Mouse (Mus musculus): Measurements from ENCODE around the gene Galnt10. TPM values are rescaled to one million over a fixed set of nuclear protein-coding genes. Genes with fewer than 3 reads are reported as not detected.

The Galnt10 gene
- total and polyA plus RNA-seq, 3 experiments: 17.5 to 41.2 (median 21.4) TPM

- ATAC-seq (ENCODE audit: extremely low read depth, insufficient number of reproducible peaks, low FRiP score, poor library complexity, severe bottlenecking): no peak
- Histone ChIP-seq H3K27me3 (ENCODE audit: insufficient read depth, low read length) (no peaks in the 10 kb centered on the region), H3K36me3 (replicated peaks) (peaks cover 64% of the 10 kb centered on the region), H3K9me3 (replicated peaks) (no peaks in the 10 kb centered on the region), H3K4me1 (ENCODE audit: insufficient read depth, low read depth, low read length) (peaks cover 37% of the 10 kb centered on the region), H3K4me3 (ENCODE audit: low read depth, low read length) (no peak overlapping the region)
- TF ChIP-seq CTCF (IDR thresholded peaks at IDR 0.05; ENCODE audit: low read depth, low read length) (no peak), GATA1 (IDR thresholded peaks at IDR 0.05; ENCODE audit: borderline replicate concordance, low read length) (no peak), POLR2AphosphoS5 (IDR thresholded peaks at IDR 0.05; ENCODE audit: insufficient replicate concordance, low read depth, low read length) (no peak), TAL1 (conservative IDR thresholded peaks at IDR 0.05; ENCODE audit: low read depth, low read length) (no peak), GATA2 (IDR thresholded peaks at IDR 0.05; ENCODE audit: borderline replicate concordance, low read depth, low read length) (no peak)
- DNase-seq (ENCODE audit: low spot score): no peak
Observed at GRCm38 (mm10) chr11:57716721-57717120, 71.5 kb downstream of the Galnt10 start.

GRCm38 (mm10) chr11:57717432-57717831, 72.2 kb downstream of the Galnt10 start:
- H3K4me1 ChIP-seq (ENCODE audit: insufficient read depth, low read depth, low read length): peaks cover 37% of the 10 kb centered on the region
- no peak for ATAC-seq (ENCODE audit: extremely low read depth, insufficient number of reproducible peaks, low FRiP score, poor library complexity, severe bottlenecking)
- no peaks in the 10 kb centered on the region for H3K9me3 ChIP-seq (replicated peaks)
- no peak for DNase-seq (ENCODE audit: low spot score)
- peaks cover 65% of the 10 kb centered on the region for H3K36me3 ChIP-seq (replicated peaks)
- TF ChIP-seq GATA2 (IDR thresholded peaks at IDR 0.05; ENCODE audit: borderline replicate concordance, low read depth, low read length) (no peak), TAL1 (conservative IDR thresholded peaks at IDR 0.05; ENCODE audit: low read depth, low read length) (no peak), CTCF (IDR thresholded peaks at IDR 0.05; ENCODE audit: low read depth, low read length) (no peak)
- H3K27me3 ChIP-seq (ENCODE audit: insufficient read depth, low read length): no peaks in the 10 kb centered on the region
- no peak overlapping the region for H3K4me3 ChIP-seq (ENCODE audit: low read depth, low read length)

- H3K4me3 ChIP-seq (ENCODE audit: low read depth, low read length): no peak overlapping the region
- ATAC-seq (ENCODE audit: extremely low read depth, insufficient number of reproducible peaks, low FRiP score, poor library complexity, severe bottlenecking) (no peak), DNase-seq (ENCODE audit: low spot score) (no peak)
- TF ChIP-seq GATA1 (IDR thresholded peaks at IDR 0.05; ENCODE audit: borderline replicate concordance, low read length): no peak
- TF ChIP-seq GATA2 (IDR thresholded peaks at IDR 0.05; ENCODE audit: borderline replicate concordance, low read depth, low read length): no peak
- no peak for TF ChIP-seq TAL1 (conservative IDR thresholded peaks at IDR 0.05; ENCODE audit: low read depth, low read length)
- TF ChIP-seq CTCF (IDR thresholded peaks at IDR 0.05; ENCODE audit: low read depth, low read length): no peak
- no peak for TF ChIP-seq POLR2AphosphoS5 (IDR thresholded peaks at IDR 0.05; ENCODE audit: insufficient replicate concordance, low read depth, low read length)
- no peaks in the 10 kb centered on the region for H3K27me3 ChIP-seq (ENCODE audit: insufficient read depth, low read length)
- peaks cover 65% of the 10 kb centered on the region for H3K36me3 ChIP-seq (replicated peaks)
- no peaks in the 10 kb centered on the region for H3K9me3 ChIP-seq (replicated peaks)
- H3K4me1 ChIP-seq (ENCODE audit: insufficient read depth, low read depth, low read length): peaks cover 32% of the 10 kb centered on the region
Observed at GRCm38 (mm10) chr11:57718081-57718480, 72.8 kb downstream of the Galnt10 start.

- Histone ChIP-seq H3K9me3 (replicated peaks) (no peaks in the 10 kb centered on the region), H3K36me3 (replicated peaks) (peaks cover 77% of the 10 kb centered on the region), H3K4me1 (ENCODE audit: insufficient read depth, low read depth, low read length) (peaks cover 16% of the 10 kb centered on the region), H3K27me3 (ENCODE audit: insufficient read depth, low read length) (no peaks in the 10 kb centered on the region), H3K4me3 (ENCODE audit: low read depth, low read length) (no peak overlapping the region)
- no peak for ATAC-seq (ENCODE audit: extremely low read depth, insufficient number of reproducible peaks, low FRiP score, poor library complexity, severe bottlenecking)
- TF ChIP-seq CTCF (IDR thresholded peaks at IDR 0.05; ENCODE audit: low read depth, low read length): no peak
- TF ChIP-seq POLR2AphosphoS5 (IDR thresholded peaks at IDR 0.05; ENCODE audit: insufficient replicate concordance, low read depth, low read length): no peak
- TF ChIP-seq GATA1 (IDR thresholded peaks at IDR 0.05; ENCODE audit: borderline replicate concordance, low read length): no peak
- no peak for TF ChIP-seq GATA2 (IDR thresholded peaks at IDR 0.05; ENCODE audit: borderline replicate concordance, low read depth, low read length)
- no peak for TF ChIP-seq TAL1 (conservative IDR thresholded peaks at IDR 0.05; ENCODE audit: low read depth, low read length)
- DNase-seq (ENCODE audit: low spot score): no peak
Observed at GRCm38 (mm10) chr11:57719631-57720030, 74.4 kb downstream of the Galnt10 start.

- Histone ChIP-seq H3K4me3 (ENCODE audit: low read depth, low read length) (no peak overlapping the region), H3K27me3 (ENCODE audit: insufficient read depth, low read length) (no peaks in the 10 kb centered on the region), H3K9me3 (replicated peaks) (no peaks in the 10 kb centered on the region), H3K36me3 (replicated peaks) (peaks cover 78% of the 10 kb centered on the region), H3K4me1 (ENCODE audit: insufficient read depth, low read depth, low read length) (peaks cover 13% of the 10 kb centered on the region)
- TF ChIP-seq GATA1 (IDR thresholded peaks at IDR 0.05; ENCODE audit: borderline replicate concordance, low read length) (no peak), CTCF (IDR thresholded peaks at IDR 0.05; ENCODE audit: low read depth, low read length) (no peak), POLR2AphosphoS5 (IDR thresholded peaks at IDR 0.05; ENCODE audit: insufficient replicate concordance, low read depth, low read length) (no peak), TAL1 (conservative IDR thresholded peaks at IDR 0.05; ENCODE audit: low read depth, low read length) (no peak), GATA2 (IDR thresholded peaks at IDR 0.05; ENCODE audit: borderline replicate concordance, low read depth, low read length) (no peak)
- ATAC-seq (ENCODE audit: extremely low read depth, insufficient number of reproducible peaks, low FRiP score, poor library complexity, severe bottlenecking): no peak
- no peak for DNase-seq (ENCODE audit: low spot score)
Observed at GRCm38 (mm10) chr11:57720076-57720475, 74.8 kb downstream of the Galnt10 start.

GRCm38 (mm10) chr11:57724791-57725463, 79.7 kb downstream of the Galnt10 start:
- no peak overlapping the region for H3K4me3 ChIP-seq (ENCODE audit: low read depth, low read length)
- no peak for DNase-seq (ENCODE audit: low spot score)
- H3K27me3 ChIP-seq (ENCODE audit: insufficient read depth, low read length): no peaks in the 10 kb centered on the region
- peaks cover 13% of the 10 kb centered on the region for H3K4me1 ChIP-seq (ENCODE audit: insufficient read depth, low read depth, low read length)
- peaks cover 98% of the 10 kb centered on the region for H3K36me3 ChIP-seq (replicated peaks)
- no peaks in the 10 kb centered on the region for H3K9me3 ChIP-seq (replicated peaks)
- no peak for ATAC-seq (ENCODE audit: extremely low read depth, insufficient number of reproducible peaks, low FRiP score, poor library complexity, severe bottlenecking)
- no peak for TF ChIP-seq GATA1 (IDR thresholded peaks at IDR 0.05; ENCODE audit: borderline replicate concordance, low read length)

Data from G1E (cell line).